Mouse (Mus musculus) limb, embryonic 14.5 days (tissue): Measurements from ENCODE around the gene Itga3. TPM values are rescaled to one million over a fixed set of nuclear protein-coding genes. Genes with fewer than 3 reads are reported as not detected.

Experiments
- ATAC-seq: fragments of 200-750 bp; cut with Nextera tagmentation; 2 replicates; pipeline ENCODE4 v1.8.0; 2017; ENCODE audit warnings: low read depth, moderate number of reproducible peaks, moderate TSS enrichment; ENCODE audit not compliant: low FRiP score
- DNase-seq: peaks from one replicate; pipeline ENCODE4 v3.0.0-alpha.2; 2015; ENCODE audit warnings: low spot score
- H3K27ac ChIP-seq: fragments of 300-500 bp; sonication (generic); replicated peaks from 2 replicates; pipeline ENCODE4 v1.5.1; 2014; ENCODE audit warnings: low read depth, mild to moderate bottlenecking, low read length, moderate library complexity, mixed read lengths
- H3K27me3 ChIP-seq: fragments of 300-500 bp; sonication (generic); 2 replicates; pipeline ENCODE4 v1.6.1; 2014; ENCODE audit warnings: low read length, mixed read lengths; ENCODE audit not compliant: control insufficient read depth, insufficient read depth
- H3K36me3 ChIP-seq: fragments of 300-500 bp; sonication (generic); 2 replicates; pipeline ENCODE4 v1.6.1; 2014; ENCODE audit warnings: mild to moderate bottlenecking, low read length, moderate library complexity, mixed read lengths; ENCODE audit not compliant: control insufficient read depth, insufficient read depth
- H3K4me1 ChIP-seq: fragments of 300-500 bp; sonication (generic); 2 replicates; pipeline ENCODE4 v1.6.1; 2014; ENCODE audit warnings: antibody characterized with exemption, low read length, mixed read lengths; ENCODE audit not compliant: control insufficient read depth, insufficient read depth
- H3K4me2 ChIP-seq: fragments of 300-500 bp; sonication (generic); replicated peaks from 2 replicates; pipeline ENCODE4 v1.6.1; 2014; ENCODE audit warnings: low read depth, mild to moderate bottlenecking, low read length, moderate library complexity; ENCODE audit not compliant: severe bottlenecking
- H3K4me3 ChIP-seq: fragments of 300-500 bp; sonication (generic); replicated peaks from 2 replicates; pipeline ENCODE4 v1.5.1; 2014; ENCODE audit warnings: low read length
- H3K9ac ChIP-seq: fragments of 300-500 bp; sonication (generic); 2 replicates; pipeline ENCODE4 v1.6.1; 2014; ENCODE audit warnings: mild to moderate bottlenecking, low read depth, low read length, moderate library complexity; ENCODE audit not compliant: severe bottlenecking
- H3K9me3 ChIP-seq: fragments of 300-500 bp; sonication (generic); 2 replicates; pipeline ENCODE4 v1.6.1; 2016; ENCODE audit warnings: low read length; ENCODE audit not compliant: control insufficient read depth
- POLR2A ChIP-seq: fragments of 200-500 bp; IDR thresholded peaks from 2 replicates; pipeline ENCODE4 v1.8.0; 2012; ENCODE audit warnings: inconsistent platforms, mild to moderate bottlenecking, moderate library complexity, borderline replicate concordance; ENCODE audit not compliant: insufficient read depth, insufficient read length; ENCODE audit errors: extremely low read depth
- WGBS: fragments of 180-500 bp; shearing (Covaris S2); extraction: QIAGEN DNeasy Blood & Tissue Kit; methylation state at CpG from one replicate; pipeline ENCODE4 v1.1.7; 2014; 5-methylcytosine and 5-hydroxymethylcytosine counted together
- polyA plus RNA-seq, 2 experiments: library from polyadenylated mRNA; depleted of rRNA in 1 of 2; stranded (reverse) in 1 of 2; unstranded in 1 of 2; fragments of >200 nt; fragmentation: Nextera tagmentation in 1 of 2; extraction: Ambion mirVana in 1 of 2; gene quantifications; 2 replicates each; pipeline versions ENCODE4 v1.2.1 to v1.2.3; 2012 to 2014

Itga3 gene
- polyA plus RNA-seq, 2 experiments, result 8.6 to 12.7 TPM

GRCm38 (mm10) chr11:95101071-95101788, 24.6 kb upstream of the Itga3 start:
- no peak overlapping the region for H3K4me3 ChIP-seq
- no peak overlapping the region for H3K4me2 ChIP-seq
- no peak overlapping the region for H3K9ac ChIP-seq
- H3K27me3 ChIP-seq, result 0 out of 2 replicates have a peak, but pooled peaks cover 5% of the 10 kb centered on the region
- H3K9me3 ChIP-seq, result no peaks in the 10 kb centered on the region
- DNase-seq (no peak), ATAC-seq (no peak)
- WGBS, result 29% methylated on average over 16 of the region's 16 CpGs
- no peak overlapping the region for H3K27ac ChIP-seq
- H3K4me1 ChIP-seq, result peaks cover 22% of the 10 kb centered on the region
- no peaks in the 10 kb centered on the region for H3K36me3 ChIP-seq
- no peak for TF ChIP-seq POLR2A

- Histone ChIP-seq H3K27ac (no peak overlapping the region), H3K4me1 (peaks cover 22% of the 10 kb centered on the region), H3K9ac (no peak overlapping the region), H3K4me3 (no peak overlapping the region), H3K27me3 (0 out of 2 replicates have a peak, but pooled peaks cover 3% of the 10 kb centered on the region), H3K36me3 (no peaks in the 10 kb centered on the region), H3K4me2 (no peak overlapping the region), H3K9me3 (no peaks in the 10 kb centered on the region)
- DNase-seq (no peak), ATAC-seq (0 out of 2 replicates have a peak, but pooled peaks have one; percentile 35)
- 42% methylated on average over 3 of the region's 3 CpGs for WGBS
- no peak for TF ChIP-seq POLR2A
These were observed 23.8 kb upstream of the Itga3 start for GRCm38 (mm10) chr11:95100393-95100792.

- H3K27me3 ChIP-seq, result no peaks in the 10 kb centered on the region
- no peaks in the 10 kb centered on the region for H3K36me3 ChIP-seq
- H3K9me3 ChIP-seq, result no peaks in the 10 kb centered on the region
- H3K4me3 ChIP-seq, result no peak overlapping the region
- peaks cover 22% of the 10 kb centered on the region for H3K4me1 ChIP-seq
- WGBS, result 65% methylated on average over 5 of the region's 5 CpGs
- no peak overlapping the region for H3K9ac ChIP-seq
- ATAC-seq (no peak), DNase-seq (no peak)
- TF ChIP-seq POLR2A, result no peak
- H3K27ac ChIP-seq, result no peak overlapping the region
- H3K4me2 ChIP-seq, result no peak overlapping the region
These were observed 21.9 kb upstream of the Itga3 start for GRCm38 (mm10) chr11:95098346-95099095.

- H3K4me3 ChIP-seq, result no peak overlapping the region
- DNase-seq (no peak), ATAC-seq (no peak)
- no peak overlapping the region for H3K9ac ChIP-seq
- TF ChIP-seq POLR2A, result no peak
- no peaks in the 10 kb centered on the region for H3K9me3 ChIP-seq
- H3K36me3 ChIP-seq, result no peaks in the 10 kb centered on the region
- WGBS, result 61% methylated on average over 6 of the region's 6 CpGs
- H3K27me3 ChIP-seq, result no peaks in the 10 kb centered on the region
- H3K4me2 ChIP-seq, result no peak overlapping the region
- peaks cover 22% of the 10 kb centered on the region for H3K4me1 ChIP-seq
- no peak overlapping the region for H3K27ac ChIP-seq
These were observed 21.3 kb upstream of the Itga3 start for GRCm38 (mm10) chr11:95097889-95098288.

GRCm38 (mm10) chr11:95096608-95097373, 20.2 kb upstream of the Itga3 start:
- 41% methylated on average over 4 of the region's 4 CpGs for WGBS
- no peaks in the 10 kb centered on the region for H3K9me3 ChIP-seq
- ATAC-seq (peak; percentile 31; the same call in 1 of the 2 replicates), DNase-seq (peak; percentile 49)
- H3K36me3 ChIP-seq, result no peaks in the 10 kb centered on the region
- H3K27ac ChIP-seq, result no peak overlapping the region
- peak overlapping the region; percentile 26; the same call in 1 of the 2 replicates for H3K9ac ChIP-seq
- peaks cover 22% of the 10 kb centered on the region for H3K4me1 ChIP-seq
- TF ChIP-seq POLR2A, result no peak
- no peak overlapping the region for H3K4me2 ChIP-seq
- H3K4me3 ChIP-seq, result no peak overlapping the region
- no peaks in the 10 kb centered on the region for H3K27me3 ChIP-seq
